Mouse (Mus musculus): ENCODE data around the gene Galr2.

Gene Galr2

GRCm38 (mm10) chr11:116307019-116307725, 26.4 kb downstream of the Galr2 start, which contains the start of gene Exoc7:
TSS of gene Exoc7 (minus strand) at chr11:116307233.
- no peak for DNase-seq (ENCODE audit: low spot score)

DNA sequence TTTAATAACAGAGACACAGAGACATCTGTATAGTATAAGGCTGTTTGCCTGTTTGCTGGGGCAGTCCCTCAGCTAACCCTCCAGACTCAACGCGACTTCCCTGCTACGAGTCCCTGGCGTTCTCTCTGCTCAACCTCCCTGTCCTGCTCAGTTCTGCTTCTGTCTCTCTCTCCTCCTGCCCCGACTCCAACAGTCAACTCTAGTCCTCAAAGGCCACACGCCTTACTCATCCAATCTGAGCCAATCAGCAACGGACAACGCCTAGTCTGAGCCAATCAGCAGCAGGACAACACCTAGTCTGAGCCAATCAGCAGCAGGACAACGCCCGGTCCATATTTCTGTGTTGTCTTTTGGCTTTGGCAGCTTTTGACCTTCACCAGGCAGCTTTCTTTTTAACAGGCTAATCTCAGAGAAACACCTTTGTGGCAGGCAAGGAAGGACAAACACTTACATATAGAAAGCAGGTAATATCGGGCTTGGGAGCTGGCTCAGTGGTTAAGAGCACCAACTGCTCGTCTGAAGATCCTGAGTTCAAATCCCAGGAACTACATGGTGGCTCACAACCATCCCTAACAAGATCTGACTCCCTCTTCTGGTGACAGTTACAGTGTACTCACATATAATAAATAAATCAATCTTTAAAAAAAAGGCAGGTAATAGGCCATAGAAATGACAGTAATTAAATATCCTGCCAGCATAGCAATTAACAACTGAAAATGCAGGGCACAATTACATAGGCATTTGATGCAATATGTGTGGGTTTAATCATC, 27.2 kb downstream of the Galr2 start:
- DNase-seq (ENCODE audit: low spot score), result no peak

DNA sequence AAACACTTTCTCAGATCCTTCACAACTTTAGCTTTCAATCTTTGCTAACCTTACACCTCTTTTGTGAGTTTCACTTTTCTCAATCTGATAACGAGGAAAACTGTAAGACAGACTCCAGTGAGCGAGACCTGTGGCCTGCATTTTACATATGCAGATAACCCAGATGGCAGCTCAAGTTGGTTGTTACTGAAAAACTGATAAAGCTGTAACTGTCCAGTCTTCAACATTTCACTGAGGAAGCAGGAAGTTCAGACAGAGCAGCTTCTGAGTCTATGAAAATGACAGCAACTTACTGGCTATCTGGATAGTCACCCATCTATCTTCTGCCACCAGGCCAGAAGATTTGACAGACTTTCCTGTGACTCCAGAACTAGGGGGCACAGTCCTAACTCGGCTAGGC, 28.9 kb downstream of the Galr2 start:
- DNase-seq (ENCODE audit: low spot score), result no peak

DNA sequence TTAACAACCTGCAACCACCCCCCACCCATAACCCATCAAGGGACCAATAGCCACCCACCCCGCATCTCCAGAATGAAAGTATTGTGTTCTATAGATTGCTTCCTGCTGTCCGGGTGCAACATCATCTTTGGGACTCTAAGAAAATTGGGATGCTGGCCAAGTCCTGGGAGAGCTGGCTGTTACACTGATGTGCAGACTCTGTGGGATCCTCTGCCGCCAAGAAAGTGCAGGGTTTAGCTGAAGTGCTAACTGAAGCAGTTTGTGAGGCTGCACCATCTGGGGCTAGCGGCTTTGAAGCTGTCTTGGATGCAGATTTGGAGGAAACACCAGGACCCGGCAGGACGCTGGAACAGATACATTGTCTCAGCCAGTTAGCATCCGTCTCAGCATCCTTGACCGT, 30.4 kb downstream of the Galr2 start:
- DNase-seq (ENCODE audit: low spot score), result no peak

DNA sequence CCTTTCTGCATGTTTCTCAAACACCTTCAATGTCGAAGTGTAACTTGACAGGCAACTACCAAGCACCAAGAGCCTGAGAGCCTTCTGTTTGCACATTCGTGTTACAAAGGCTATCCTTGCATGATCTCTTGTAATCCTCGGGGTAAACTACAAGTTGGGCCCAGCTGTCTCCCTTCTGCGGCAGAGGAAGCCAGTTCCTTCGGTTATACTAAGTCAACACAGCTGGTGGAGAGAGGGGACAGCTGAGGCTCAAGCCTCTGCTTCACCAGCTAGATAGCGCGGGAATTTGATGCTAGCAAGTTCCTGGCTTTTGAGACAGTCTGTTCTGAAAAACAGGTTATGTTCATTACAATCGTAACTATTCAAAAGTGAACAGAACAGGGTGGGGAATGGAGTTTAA, 31.6 kb downstream of the Galr2 start:
- peak; percentile 49 for DNase-seq (ENCODE audit: low spot score)

DNA sequence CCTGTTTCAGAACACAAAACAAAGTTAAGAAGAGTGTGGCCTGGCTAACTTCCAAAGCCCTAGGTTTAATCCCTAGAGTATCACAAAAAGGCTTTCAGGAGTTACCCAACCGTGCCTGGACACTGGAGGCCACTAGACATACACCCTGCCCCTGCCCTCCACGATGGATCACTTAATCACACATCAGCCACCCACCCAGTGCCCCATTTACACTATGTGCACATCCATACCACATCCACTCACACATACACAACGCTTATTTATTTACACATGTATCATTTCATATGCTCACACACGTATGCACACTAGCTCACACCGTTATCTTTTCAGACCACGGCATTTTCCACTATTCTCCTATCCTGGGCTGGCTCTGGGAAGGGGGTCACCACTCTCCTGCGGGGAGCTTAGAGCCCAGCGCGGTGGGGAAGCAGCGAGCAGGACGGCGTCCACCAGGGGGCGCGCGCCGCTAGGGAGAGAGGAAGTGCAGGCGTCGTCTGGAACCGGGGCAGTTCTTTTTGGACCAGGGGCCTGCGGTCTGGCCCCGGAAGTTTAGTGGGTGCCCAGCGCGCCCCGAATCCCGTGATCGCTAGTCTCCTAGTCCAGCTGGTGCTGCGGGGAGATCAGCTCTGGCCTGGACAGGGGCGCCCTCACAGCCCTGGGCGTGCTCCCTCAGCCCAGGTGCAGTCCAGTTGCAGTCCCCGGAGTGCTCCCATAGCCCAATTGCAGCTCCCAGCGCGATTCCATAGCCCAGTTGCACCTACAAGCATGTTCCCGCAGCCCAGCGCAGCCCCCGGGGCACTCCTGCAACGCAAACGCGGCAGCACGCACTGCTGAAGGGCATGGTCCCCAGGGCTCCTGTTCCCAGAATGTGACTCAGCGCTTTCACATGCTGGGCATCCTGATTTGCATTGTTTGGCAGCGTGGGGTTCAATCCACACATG, 38.2 kb downstream of the Galr2 start:
- DNase-seq (ENCODE audit: low spot score), result peak; percentile 93

DNA sequence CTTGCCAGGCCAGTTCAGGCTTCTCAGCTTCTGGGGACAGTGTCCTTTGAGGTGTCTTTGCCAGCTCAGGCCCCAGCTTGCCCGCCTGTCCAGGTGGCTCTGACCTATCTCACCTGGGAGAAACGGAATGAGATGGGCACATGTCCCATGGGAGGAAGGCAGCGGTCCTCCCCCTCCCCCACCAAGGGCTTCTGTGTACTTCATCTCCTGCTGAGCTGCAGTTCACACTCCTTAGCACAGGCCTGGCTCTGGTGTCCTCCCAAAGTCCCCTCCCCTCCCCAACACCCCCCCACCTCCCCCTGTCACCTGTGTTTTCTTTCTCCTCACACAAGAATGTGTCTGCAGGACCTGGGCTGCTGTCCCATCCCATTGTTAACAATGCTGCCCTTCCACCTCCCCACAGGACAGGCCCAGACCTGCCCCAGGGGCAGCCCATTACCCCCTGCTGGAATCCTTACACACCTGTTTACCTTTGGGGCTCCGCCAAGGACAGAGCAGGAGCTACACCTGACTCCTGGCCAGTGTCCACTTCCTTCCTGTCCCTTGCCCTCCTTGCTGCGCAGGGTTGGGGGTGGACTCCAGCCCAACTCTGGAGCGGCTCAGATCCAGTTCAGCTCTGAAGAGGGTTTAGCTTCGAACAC, 46.3 kb downstream of the Galr2 start:
- DNase-seq (ENCODE audit: low spot score), result no peak

DNA sequence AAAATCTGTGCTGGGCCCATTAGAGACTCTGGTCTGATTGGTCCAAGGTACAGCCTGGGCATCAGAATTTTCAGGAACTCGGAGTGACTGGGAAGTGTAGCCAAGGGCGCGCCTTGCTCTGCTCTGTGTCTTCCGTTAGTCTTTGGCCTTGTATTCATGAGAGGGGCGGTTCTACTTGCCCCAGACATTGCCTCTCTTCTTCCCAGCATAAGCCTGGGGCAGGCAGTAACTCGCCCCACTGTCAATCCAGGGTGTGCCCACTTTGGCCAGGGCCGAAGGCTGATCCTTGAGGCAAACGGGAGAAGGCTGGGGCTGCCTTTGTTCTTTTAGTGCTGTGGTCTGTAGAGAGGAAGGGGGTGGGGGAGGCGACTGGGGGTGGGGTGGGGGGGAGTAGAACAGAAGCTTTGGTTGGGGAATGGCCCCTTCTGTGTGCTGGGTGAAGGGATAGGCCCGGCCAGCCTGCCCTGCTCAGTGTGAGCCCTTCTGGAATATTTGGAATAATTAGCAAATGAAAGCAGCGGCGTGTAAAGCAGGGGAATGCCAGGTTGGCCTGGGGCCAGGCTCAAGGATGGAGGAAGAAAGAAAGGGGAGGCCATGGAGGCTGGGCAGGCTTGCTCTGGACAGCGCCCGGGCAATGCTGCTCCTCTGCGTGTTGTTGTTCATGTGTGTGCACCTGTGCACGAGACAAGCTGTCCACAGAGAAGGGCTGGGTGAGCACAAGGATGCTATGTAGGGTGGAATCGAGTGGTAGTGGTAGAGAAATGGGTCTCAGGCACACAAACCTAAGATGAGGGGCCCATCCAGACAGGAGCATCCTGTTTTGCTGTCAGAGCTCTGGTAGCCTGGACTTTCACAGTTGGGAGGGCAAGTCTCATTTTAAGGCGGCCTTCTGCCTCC, 48.8 kb downstream of the Galr2 start:
- DNase-seq (ENCODE audit: low spot score), result no peak

- no peak for DNase-seq (ENCODE audit: low spot score)
Observed at GRCm38 (mm10) chr11:116330211-116330518, 49.4 kb downstream of the Galr2 start.

GRCm38 (mm10) chr11:116332232-116332982, 51.7 kb downstream of the Galr2 start:
- peak; percentile 75 for DNase-seq (ENCODE audit: low spot score)

DNA sequence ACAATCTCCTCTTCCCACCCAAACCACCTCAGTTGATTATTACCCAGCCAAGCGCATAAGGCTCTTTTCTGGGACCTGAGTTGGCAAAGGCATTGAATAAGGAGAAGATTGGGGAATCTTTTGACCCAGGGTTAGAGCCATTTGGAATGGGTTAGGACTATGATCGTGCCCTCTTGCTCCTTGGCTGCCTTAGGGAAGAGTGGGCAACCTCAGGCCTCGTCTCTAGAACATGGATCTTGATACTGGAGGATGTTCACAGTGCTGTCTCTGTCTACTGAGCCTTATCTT, 52.2 kb downstream of the Galr2 start:
- DNase-seq (ENCODE audit: low spot score), result no peak
